Mouse (Mus musculus) ES-E14 (cell line): ENCODE data around the gene Gm2696.

Source experiments
- CHD2 ChIP-seq: IDR thresholded peaks from 2 replicates; pipeline ENCODE4 v1.6.1; 2014; ENCODE audit warnings: mild to moderate bottlenecking, low read depth, low read length, inconsistent platforms
- HCFC1 ChIP-seq: IDR thresholded peaks from 2 replicates; pipeline ENCODE4 v1.6.1; 2012; ENCODE audit warnings: low read length, inconsistent platforms, borderline replicate concordance; ENCODE audit not compliant: insufficient read depth
- ZC3H11A ChIP-seq: IDR thresholded peaks from 2 replicates; pipeline ENCODE4 v1.6.1; 2012; ENCODE audit warnings: low read depth, mild to moderate bottlenecking, inconsistent platforms, low read length, borderline replicate concordance

GRCm38 (mm10) chr10:77819203-77819602 lies 4.7 kb downstream of the Gm2696 start:
- TF ChIP-seq CHD2, result no peak
- no peak for TF ChIP-seq HCFC1
- no peak for TF ChIP-seq ZC3H11A
